Mouse (Mus musculus) retina, embryonic 14.5 days (tissue): ENCODE measurements around the gene Higd1b.

Source experiments
- DNase-seq: peaks from one replicate; pipeline ENCODE4 v3.0.0-alpha.2; 2015; ENCODE audit warnings: low spot score

Gene Higd1b

GRCm38 (mm10) chr11:102838126-102838525 lies 2.5 kb downstream of the Higd1b start:
- no peak for DNase-seq

GRCm38 (mm10) chr11:102838616-102839150 lies 3.0 kb downstream of the Higd1b start:
- DNase-seq: no peak

- DNase-seq: no peak
Measured at GRCm38 (mm10) chr11:102845926-102846325, 10.3 kb downstream of the Higd1b start.

GRCm38 (mm10) chr11:102851883-102852282 lies 16.2 kb downstream of the Higd1b start:
- DNase-seq: peak; percentile 81

GRCm38 (mm10) chr11:102853760-102854159 lies 18.1 kb downstream of the Higd1b start:
- DNase-seq: peak; percentile 21

DNA sequence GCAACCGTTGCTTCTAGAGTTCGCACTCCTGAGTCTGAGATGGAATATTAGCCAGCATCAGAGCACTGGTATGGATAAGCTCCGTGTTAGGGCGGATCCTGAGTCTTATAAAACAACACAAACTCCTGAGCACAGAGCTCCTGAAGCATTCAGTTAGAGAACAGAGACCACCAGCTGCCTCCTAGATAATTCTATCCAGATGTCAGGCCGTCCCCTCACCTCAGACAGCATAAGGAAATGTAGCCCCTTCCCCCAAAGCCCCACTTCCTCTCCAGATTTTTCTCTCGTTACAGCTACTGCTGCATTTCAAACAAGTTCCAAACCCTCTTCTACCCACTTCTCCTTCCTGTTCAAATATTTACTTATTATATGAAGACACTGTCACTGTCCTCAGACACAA lies 20.3 kb downstream of the Higd1b start:
- no peak for DNase-seq

DNA sequence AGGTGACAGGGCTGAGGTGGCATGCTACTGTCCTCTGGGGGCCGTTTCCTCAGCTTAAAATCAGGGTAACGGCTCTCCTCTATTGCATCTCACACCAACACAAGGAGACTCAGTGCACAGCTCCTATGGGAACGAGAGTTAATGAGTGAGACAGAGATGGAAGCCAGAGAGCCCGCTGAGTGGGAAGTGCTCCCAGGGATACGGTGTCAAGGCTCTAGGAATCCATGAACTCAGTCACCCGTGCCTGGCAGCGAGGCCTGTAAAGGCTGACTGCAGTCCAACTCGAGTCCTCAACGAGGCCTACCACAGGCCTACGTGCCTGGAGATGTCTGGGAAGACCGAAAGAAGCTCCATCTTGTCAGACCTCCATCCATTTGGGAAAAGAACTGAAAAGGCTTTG lies 23.3 kb downstream of the Higd1b start:
- DNase-seq: no peak

DNA sequence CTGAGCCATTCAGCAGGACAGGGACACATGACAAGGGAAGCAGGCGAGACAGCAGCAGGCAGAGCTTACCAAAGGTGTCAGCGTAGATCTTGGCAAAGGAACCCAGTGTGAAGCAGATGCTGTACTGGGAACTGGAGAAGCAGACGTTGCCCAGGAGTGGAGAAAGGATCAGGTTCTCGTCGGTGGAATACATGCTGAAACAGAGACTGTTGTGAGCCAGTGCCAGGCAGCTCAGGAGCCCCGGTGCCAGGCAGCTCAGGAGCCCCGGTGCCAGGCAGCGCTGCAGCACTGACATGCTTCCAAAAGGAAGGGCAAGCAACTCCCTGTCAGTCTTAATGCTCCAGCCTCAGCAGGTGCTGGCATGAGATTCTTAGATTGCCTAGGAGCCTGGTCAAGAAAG lies 24.3 kb downstream of the Higd1b start:
- DNase-seq: no peak

DNA sequence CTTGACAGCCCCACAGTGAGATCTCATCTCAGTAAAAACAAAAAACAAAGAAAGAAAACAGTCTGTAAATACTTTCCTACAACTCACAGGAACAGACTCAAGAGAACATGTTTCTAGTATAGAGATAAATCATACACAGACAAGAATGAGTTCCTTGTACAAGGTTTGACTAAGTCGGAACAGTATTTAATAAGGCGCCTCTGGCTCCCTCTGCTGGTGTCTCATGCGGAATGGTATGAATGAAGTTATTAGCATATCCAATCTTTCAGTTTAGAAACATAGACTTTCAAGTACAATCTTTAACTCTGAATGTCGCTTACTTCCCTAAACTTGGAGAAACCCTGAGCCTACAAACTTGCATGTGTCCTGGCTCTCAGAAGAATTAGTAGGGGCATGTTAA lies 28.6 kb downstream of the Higd1b start:
- peak; percentile 90 for DNase-seq

GRCm38 (mm10) chr11:102874801-102875334 lies 39.2 kb downstream of the Higd1b start:
- DNase-seq: no peak

GRCm38 (mm10) chr11:102879558-102879957 lies 43.9 kb downstream of the Higd1b start:
- no peak for DNase-seq

- DNase-seq: peak; percentile 96
Measured at GRCm38 (mm10) chr11:102880585-102881313, 45.1 kb downstream of the Higd1b start, which contains the start of the genes Eftud2 and Ccdc103. Eftud2 (minus strand) TSS chr11:102880985. Ccdc103 (plus strand) TSS chr11:102881204.

DNA sequence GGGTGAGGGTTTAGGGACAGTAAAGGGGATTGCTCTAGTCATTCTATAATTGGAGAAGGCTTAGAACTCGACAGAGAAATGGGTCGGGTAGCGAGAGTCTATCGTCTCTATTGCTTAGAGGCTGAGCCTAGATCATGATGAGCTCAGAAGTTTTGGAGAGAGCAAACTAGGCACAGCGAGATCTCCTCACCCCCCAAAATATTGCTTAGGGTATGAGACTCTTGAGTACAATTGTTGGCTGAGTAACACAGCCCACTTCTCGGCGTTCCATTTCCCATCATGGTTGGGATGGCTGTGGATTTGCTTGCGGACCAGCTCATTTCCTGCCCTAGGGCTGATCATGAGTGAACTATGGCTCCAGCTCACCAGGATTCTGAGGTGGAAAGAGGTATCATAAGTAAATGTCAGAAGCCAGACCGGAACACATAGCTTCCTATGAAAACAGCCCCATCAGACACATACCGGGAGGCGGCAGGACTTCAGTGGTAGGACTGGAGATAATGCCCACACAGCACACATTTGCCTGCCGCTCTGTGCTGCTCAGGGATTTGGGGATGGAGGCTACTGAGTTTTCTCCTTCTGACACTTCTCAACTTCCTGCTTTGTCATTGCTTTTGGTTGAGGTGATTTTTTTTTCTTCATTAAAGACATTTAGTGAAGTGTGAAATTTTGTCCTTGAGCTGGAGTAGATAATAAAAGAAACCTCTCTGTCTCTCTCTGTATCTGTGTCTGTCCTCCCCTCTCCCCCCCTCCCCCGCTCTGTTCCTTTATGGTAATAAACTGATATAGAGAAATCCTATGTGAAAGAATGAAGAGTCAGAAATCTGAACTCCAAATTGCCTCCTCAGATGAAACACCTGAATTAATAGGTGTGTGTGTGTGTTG lies 45.9 kb downstream of the Higd1b start:
- DNase-seq: no peak

GRCm38 (mm10) chr11:102884616-102885219 lies 49.1 kb downstream of the Higd1b start, which contains the start of gene Fam187a:
Fam187a (plus strand) TSS chr11:102885169.
- no peak for DNase-seq

DNA sequence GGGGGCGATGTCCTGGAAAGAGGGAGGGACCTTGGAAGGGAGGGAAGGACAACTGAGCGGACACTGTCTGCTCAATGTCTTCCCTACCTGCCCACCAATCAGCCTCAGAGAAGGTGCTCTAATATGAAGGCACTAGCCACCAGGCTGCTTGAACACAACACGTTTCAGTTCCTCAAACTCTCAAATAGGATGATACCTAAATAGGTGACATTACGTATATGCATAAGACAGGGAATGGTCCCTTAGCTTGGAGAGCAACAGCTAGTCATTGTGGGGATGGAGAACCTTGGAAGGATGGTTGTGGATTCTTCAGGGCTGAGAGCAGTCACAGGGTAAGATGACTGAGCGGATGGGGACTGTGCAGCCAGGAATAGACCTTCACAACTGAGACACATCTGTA lies 51.8 kb downstream of the Higd1b start:
- no peak for DNase-seq
